Mouse (Mus musculus) spleen, adult 2 months (tissue): ENCODE results near the gene Bet1l. TPM values are rescaled to one million over a fixed set of nuclear protein-coding genes. Genes with fewer than 3 reads are reported as not detected.
"Not testable (repeated sequence)": the region's sequence is repeated elsewhere in the genome, so short reads cannot be mapped to it uniquely, and the experiment has no call there.

Source experiments
- DNase-seq, 2 experiments: peaks; one replicate each; pipeline versions ENCODE4 v3.0.0 to v3.0.0-alpha.2; 2012 to 2021; ENCODE audit warnings: low spot score in 2 of 2, low read depth in 1 of 2
- H3K27ac ChIP-seq: fragments of 200-500 bp; 2 replicates; pipeline ENCODE4 v1.5.1; 2012; ENCODE audit warnings: low read length, inconsistent platforms; ENCODE audit not compliant: insufficient read depth
- H3K27me3 ChIP-seq: fragments of 200-500 bp; 2 replicates; pipeline ENCODE4 v1.6.1; 2012; ENCODE audit warnings: mild to moderate bottlenecking, moderate library complexity, low read length, inconsistent platforms; ENCODE audit not compliant: control insufficient read depth, insufficient read depth
- H3K36me3 ChIP-seq: fragments of 200-500 bp; 2 replicates; pipeline ENCODE4 v1.6.1; 2012; ENCODE audit warnings: mild to moderate bottlenecking, low read length, inconsistent platforms; ENCODE audit not compliant: control insufficient read depth, insufficient read depth
- H3K4me1 ChIP-seq: fragments of 200-500 bp; 2 replicates; pipeline ENCODE4 v1.6.1; 2011; ENCODE audit warnings: inconsistent platforms; ENCODE audit not compliant: control insufficient read depth, insufficient read depth, insufficient read length
- H3K4me3 ChIP-seq: fragments of 200-500 bp; 2 replicates; pipeline ENCODE4 v1.5.1; 2011; ENCODE audit warnings: mild to moderate bottlenecking, inconsistent platforms; ENCODE audit not compliant: insufficient read depth, insufficient read length; ENCODE audit errors: extremely low read depth
- CTCF ChIP-seq: fragments of 200-500 bp; IDR thresholded peaks from 2 replicates; pipeline ENCODE4 v1.5.1; 2011; ENCODE audit warnings: mild to moderate bottlenecking, inconsistent platforms; ENCODE audit not compliant: insufficient read depth, insufficient read length, insufficient replicate concordance; ENCODE audit errors: extremely low read depth
- POLR2A ChIP-seq: fragments of 200-500 bp; IDR thresholded peaks from 2 replicates; pipeline ENCODE4 v1.6.1; 2011; ENCODE audit warnings: low read depth, low read length, inconsistent platforms
- WGBS: fragments of 180-500 bp; shearing (Covaris S2); methylation state at CpG from one replicate; pipeline ENCODE4 v1.1.7; 2018; 5-methylcytosine and 5-hydroxymethylcytosine counted together
- polyA plus RNA-seq: library from polyadenylated mRNA; depleted of rRNA; stranded (reverse); fragments of >200 nt; gene quantifications from 2 replicates; pipeline ENCODE4 v1.2.3, GENCODE M21; 2012

Gene Bet1l
- polyA plus RNA-seq, 1 experiment: 16.9 TPM

DNA sequence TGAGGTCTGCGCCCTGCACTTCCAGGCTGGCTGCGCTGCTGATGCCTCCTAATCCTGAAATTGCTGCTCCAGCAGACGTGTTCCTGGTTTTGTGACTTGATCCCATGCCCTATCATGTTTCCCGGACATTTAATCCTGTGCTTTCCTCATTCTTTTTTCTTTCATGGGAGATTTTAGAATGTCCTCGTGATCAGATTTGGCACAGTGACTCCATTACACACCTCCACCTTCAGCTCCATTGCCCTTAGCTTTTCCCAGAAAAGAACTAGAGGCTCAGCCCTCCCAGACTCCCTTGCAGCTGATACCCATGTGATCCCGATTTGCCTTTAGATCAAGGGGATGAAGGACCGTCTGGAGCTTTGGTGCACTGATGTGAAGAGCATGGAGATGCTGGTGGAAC lies 40.5 kb upstream of the Bet1l start:
- no peak overlapping the region for H3K27ac ChIP-seq
- no peaks in the 10 kb centered on the region for H3K4me1 ChIP-seq
- H3K27me3 ChIP-seq: no peaks in the 10 kb centered on the region
- no peak for DNase-seq
- peaks cover 24% of the 10 kb centered on the region for H3K36me3 ChIP-seq
- 95% methylated on average over 7 of the region's 7 CpGs for WGBS
- H3K4me3 ChIP-seq: no peak overlapping the region
- TF ChIP-seq POLR2A (no peak), CTCF (no peak)

DNA sequence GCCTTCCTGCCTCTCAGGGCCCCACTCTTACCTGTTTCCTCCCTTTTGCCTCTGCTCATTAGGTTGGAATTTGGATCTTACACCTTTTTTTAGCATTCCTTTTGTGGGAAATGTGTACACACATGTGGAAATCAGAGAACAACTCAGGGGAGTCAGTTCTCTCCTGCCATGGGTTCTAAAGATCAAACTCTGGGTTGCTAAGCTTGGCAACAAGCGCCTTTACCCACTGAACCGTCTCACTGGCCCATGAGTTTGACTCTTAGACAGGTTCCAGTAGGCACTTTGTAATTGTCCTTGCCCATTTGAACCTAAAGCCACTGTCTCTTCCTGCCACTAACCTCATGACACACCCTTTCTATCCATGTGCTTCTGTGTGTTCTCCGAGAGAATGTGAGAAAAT lies 37.2 kb upstream of the Bet1l start:
- WGBS: 92% methylated on average over 3 of the region's 3 CpGs

DNA sequence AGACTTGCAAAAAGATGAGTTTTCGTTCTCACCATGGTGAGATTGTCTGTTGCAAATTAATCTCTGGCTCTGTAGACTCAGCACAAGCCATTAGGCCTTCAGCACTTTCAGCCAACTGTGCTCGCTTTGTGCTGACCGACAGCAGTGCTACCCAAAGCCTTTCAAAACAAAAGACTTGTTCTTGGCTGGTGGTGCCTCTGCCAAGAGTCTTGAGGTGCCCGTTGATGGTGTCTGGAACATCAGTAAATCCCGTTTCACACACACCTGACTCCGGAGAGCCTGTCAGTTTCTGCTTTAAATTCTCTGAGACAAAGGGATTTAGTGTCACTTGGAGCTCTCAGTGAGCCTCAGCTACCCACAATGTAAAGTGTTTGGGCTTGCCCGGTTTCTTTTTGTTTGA lies 36.7 kb upstream of the Bet1l start:
- H3K4me1 ChIP-seq: no peaks in the 10 kb centered on the region
- WGBS: 93% methylated on average over 7 of the region's 7 CpGs
- H3K27ac ChIP-seq: no peak overlapping the region
- TF ChIP-seq CTCF (no peak), POLR2A (no peak)
- DNase-seq: no peak
- H3K27me3 ChIP-seq: no peaks in the 10 kb centered on the region
- no peak overlapping the region for H3K4me3 ChIP-seq
- peaks cover 34% of the 10 kb centered on the region for H3K36me3 ChIP-seq

More for the DNA sequence above, 37.2 kb upstream of the Bet1l start:
- Histone ChIP-seq H3K27ac (no peak overlapping the region), H3K4me1 (no peaks in the 10 kb centered on the region), H3K4me3 (no peak overlapping the region), H3K36me3 (peaks cover 30% of the 10 kb centered on the region), H3K27me3 (no peaks in the 10 kb centered on the region)
- TF ChIP-seq POLR2A (no peak), CTCF (no peak)
- DNase-seq: no peak

DNA sequence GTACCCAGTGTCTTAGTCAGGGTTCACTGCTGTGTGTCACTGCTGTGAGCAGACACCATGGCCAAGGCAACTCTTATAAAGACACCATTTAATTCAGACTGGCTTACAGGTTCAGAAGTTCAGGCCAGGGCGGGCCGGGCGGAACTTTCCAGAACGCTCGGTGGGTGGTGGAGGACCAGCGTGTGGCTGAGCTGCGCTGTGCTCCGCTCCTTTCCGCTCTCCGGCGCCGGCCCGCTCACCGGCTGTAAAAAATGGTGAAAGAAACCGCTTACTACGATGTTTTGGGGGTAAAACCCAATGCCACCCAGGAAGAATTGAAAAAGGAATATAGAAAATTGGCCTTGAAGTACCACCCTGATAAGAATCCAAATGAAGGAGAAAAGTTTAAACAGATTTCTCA lies 33.3 kb upstream of the Bet1l start:
- not testable (repeated sequence) for H3K27me3 ChIP-seq, H3K4me3 ChIP-seq, H3K27ac ChIP-seq, H3K4me1 ChIP-seq, DNase-seq
- 97% methylated on average over 16 of the region's 16 CpGs for WGBS
- peaks cover 41% of the 10 kb centered on the region for H3K36me3 ChIP-seq

- 0% methylated on average over 12 of the region's 12 CpGs for WGBS
- H3K27ac ChIP-seq: peak overlapping the region; percentile 68
- DNase-seq: no peak
- H3K4me3 ChIP-seq: peak overlapping the region; percentile 82
- H3K4me1 ChIP-seq: peaks cover 12% of the 10 kb centered on the region; the same call in 1 of the 2 replicates
- peaks cover 10% of the 10 kb centered on the region for H3K36me3 ChIP-seq
- no peak for TF ChIP-seq POLR2A
- no peak for TF ChIP-seq CTCF
- H3K27me3 ChIP-seq: no peaks in the 10 kb centered on the region
Measured at GRCm38 (mm10) chr7:140882469-140882803, 25.1 kb upstream of the Bet1l start.

- Histone ChIP-seq H3K27me3 (no peaks in the 10 kb centered on the region), H3K4me1 (peaks cover 13% of the 10 kb centered on the region; the same call in 1 of the 2 replicates), H3K36me3 (peaks cover 6% of the 10 kb centered on the region), H3K27ac (peak within 1 kb of the TSS; percentile 71), H3K4me3 (peak within 1 kb of the TSS; percentile 82)
- WGBS: under 1% methylated on average over 59 of the region's 59 CpGs
- no peak for TF ChIP-seq CTCF
- peak; percentile 33; the same call in 1 of the 2 replicates for TF ChIP-seq POLR2A
- peak; percentile 87 to 95 for DNase-seq
Measured at GRCm38 (mm10) chr7:140881696-140882468, 24.5 kb upstream of the Bet1l start, which contains the start of the genes Psmd13 and Sirt3. Gene Psmd13, plus strand, starts transcription at chr7:140881968. Gene Sirt3, minus strand, starts transcription at chr7:140882309.

GRCm38 (mm10) chr7:140880865-140881515 lies 23.6 kb upstream of the Bet1l start:
- Histone ChIP-seq H3K27ac (no peak overlapping the region), H3K36me3 (peaks cover 3% of the 10 kb centered on the region; the same call in 1 of the 2 replicates), H3K27me3 (no peaks in the 10 kb centered on the region), H3K4me3 (peak overlapping the region; percentile 26), H3K4me1 (peaks cover 13% of the 10 kb centered on the region; the same call in 1 of the 2 replicates)
- WGBS: 6% methylated on average over 8 of the region's 8 CpGs
- no peak for DNase-seq
- TF ChIP-seq POLR2A (no peak), CTCF (no peak)
